Mouse (Mus musculus) embryonic fibroblast, embryonic 13.5 days (primary cell): ENCODE measurements around the gene Cep41.

Experiments used
- CTCF ChIP-seq: IDR thresholded peaks from 2 replicates; pipeline ENCODE4 v1.5.1; 2011; ENCODE audit warnings: mild to moderate bottlenecking, control low read depth, low read length, moderate library complexity, borderline replicate concordance; ENCODE audit not compliant: insufficient read depth
- POLR2A ChIP-seq: IDR thresholded peaks from 2 replicates; pipeline ENCODE4 v1.6.1; 2011; ENCODE audit warnings: low read depth, mild to moderate bottlenecking, control low read depth, low read length, moderate library complexity

GRCm38 (mm10) chr6:30697464-30697863, 3.9 kb upstream of the Cep41 start:
- no peak for TF ChIP-seq CTCF
- TF ChIP-seq POLR2A: no peak
